Mouse (Mus musculus): Measurements from ENCODE around the gene Jpt1. TPM values are rescaled to one million over a fixed set of nuclear protein-coding genes. Genes with fewer than 3 reads are reported as not detected.
"Not testable (repeated sequence)": the region's sequence is repeated elsewhere in the genome, so short reads cannot be mapped to it uniquely, and the experiment has no call there.

Gene Jpt1
- 100 to 1,000 TPM; 315 to 332 TPM for total RNA-seq (2021)
- long read RNA-seq, partial matches to known transcripts, result 0 of 24 reads
- long read RNA-seq, other reads (novel, unspliced or antisense), result 20 of 24 reads

DNA sequence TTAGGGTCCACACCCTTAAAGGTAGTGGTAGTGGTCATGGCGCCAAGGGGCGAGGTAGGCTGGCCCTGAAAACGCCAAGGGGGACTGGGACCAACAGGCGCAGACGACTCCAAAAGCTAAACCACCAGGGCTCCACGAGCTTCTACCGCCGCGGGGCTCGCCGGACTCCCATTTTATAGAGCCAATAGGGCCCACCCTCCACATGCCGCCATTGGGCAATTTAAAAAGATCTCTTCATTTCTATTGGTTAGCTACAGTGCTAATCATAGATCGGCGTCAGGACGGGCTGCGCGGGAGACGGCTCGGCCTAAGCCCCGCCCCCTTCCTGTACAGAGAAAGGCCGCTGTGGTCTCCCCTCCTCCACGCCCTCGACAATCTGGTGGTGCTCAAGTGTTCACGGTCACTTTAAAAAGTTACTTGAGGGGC, at the start of gene Jpt1:
Gene Jpt1 (minus strand): TSS at position 150 of the 426 bp plus-strand sequence.
- DNase-seq (ENCODE audit: low spot score in 2 of 2), result peak; percentile 96 to 98

DNA sequence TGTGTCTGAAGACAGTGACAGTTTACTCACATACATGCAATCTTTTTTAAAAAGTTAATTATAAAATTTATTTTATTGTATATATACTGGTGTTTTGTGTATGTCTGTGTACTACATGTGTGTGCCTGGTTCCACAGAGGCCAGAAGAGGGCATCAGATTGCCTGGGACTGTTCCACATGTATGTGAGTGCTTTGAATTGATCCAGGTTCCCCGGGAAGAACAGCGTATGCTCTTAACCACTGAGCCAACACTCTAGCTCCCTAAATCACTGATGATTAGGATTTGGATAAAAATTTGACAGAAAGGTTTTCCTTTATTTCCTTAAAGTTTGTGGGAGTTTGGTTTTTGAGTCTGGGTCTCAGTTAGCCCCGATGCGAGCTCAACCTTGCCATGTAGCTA, 49.2 kb upstream of the Jpt1 start:
- DNase-seq (ENCODE audit: low spot score in 2 of 2), result no peak

DNA sequence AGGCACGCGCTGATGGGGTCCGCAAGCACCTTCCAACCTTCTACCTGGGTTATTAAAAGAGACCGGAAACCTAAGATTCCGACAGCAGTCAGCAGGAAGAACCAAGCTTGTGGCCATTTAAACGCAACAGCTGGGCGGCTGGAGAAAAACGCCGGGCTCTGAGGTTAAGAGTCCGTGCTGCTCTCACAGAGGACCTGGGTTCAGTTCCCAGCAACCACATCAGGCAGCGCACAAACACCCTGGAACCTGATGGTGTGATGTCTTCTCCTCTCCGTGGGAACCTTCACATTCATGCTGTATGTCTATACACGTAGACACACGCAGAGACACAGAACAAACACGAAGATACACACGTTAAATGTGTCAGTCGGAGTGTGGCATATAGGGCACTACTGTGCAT, 41.5 kb upstream of the Jpt1 start:
- DNase-seq (ENCODE audit: low spot score in 2 of 2), result no peak

DNA sequence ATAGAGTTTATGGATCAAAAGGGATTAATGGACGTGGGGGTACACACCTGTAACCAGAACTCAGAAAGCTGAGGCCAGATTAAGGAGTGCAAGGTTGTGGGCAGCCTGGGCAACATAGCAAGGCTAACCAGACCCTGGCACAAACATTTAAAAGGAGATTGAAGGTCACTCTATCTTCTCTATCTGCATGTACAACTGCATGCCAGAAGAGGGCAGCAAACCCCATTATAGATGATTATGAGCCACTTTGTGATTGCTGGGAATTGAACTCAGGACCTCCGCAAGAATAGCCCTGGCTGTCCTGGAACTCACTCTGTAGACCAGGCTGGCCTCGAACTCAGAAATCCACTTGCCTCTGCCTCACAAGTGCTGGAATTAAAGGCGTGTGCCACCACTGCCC, 38.6 kb upstream of the Jpt1 start:
- no peak for DNase-seq (ENCODE audit: low spot score in 2 of 2)

DNA sequence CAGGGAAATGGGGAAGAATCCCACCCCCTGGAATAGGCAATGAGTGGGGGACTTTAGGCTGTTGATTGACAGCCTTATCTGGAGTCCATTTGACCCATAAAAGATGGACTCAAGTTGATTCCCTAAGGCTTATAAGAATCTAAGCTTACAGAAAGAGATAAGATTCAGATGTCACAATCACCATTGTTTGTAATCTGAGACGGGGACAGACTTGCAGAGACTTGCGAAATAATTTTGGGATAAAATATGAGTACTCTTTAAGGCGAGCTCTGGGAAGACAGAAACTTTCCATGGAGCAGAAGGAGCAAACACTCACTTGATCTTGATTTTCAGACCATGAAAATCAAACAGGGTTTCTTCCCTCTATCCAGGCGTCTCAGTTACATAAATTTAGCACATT, 29.4 kb upstream of the Jpt1 start:
- DNase-seq (ENCODE audit: low spot score in 2 of 2), result no peak

DNA sequence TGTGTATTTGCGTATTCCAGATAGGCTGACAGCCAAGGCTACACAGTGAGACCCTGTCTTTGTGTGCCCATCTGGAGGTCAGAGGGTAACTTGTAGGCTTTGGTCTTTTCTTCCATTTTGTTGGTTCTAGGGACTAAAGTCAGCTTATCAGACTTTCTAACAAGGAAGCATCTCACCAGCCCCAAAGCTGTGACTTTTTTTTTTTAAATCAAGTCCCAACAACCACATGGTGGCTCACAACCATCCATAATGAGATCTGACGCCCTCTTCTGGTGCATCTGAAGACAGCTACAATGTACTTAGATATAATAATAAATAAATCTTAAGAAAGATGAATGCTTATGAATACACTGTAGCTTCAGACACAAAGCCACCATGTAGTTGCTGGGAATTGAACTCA, 23.9 kb upstream of the Jpt1 start:
- DNase-seq (ENCODE audit: low spot score in 2 of 2), result no peak

DNA sequence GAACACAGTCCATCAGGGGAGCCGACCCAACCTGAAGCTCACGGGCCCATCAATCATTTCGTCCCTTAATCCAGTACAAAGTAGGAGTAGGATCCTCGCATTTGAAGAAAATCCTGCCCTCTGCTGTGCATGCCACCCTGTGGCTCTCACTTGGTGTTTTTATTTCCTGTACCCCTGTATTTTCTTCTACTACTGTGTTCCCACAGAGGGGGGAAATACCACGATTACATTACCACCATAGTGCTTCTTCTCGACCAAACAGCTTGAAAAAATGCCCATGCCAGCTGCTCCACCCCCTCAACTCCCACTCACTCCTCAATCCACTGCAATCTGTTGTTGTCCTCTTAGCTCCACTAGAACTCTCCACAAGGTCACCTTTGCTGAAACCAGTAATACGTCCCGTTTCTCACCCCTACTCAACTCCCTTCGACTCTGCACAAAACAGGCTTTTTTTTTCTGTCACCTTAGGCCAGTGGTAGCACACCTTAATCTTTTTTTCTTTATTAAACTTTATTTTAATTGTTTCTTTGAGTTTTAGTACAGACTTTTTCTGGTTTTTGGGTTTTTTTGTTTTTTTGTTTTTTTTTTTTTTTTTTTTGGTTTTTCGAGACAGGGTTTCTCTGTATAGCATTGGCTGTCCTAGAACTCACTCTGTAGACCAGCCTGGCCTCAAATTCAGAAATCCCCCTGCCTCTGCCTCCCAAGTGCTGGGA, 22.8 kb upstream of the Jpt1 start:
- no peak for DNase-seq (ENCODE audit: low spot score in 2 of 2)

DNA sequence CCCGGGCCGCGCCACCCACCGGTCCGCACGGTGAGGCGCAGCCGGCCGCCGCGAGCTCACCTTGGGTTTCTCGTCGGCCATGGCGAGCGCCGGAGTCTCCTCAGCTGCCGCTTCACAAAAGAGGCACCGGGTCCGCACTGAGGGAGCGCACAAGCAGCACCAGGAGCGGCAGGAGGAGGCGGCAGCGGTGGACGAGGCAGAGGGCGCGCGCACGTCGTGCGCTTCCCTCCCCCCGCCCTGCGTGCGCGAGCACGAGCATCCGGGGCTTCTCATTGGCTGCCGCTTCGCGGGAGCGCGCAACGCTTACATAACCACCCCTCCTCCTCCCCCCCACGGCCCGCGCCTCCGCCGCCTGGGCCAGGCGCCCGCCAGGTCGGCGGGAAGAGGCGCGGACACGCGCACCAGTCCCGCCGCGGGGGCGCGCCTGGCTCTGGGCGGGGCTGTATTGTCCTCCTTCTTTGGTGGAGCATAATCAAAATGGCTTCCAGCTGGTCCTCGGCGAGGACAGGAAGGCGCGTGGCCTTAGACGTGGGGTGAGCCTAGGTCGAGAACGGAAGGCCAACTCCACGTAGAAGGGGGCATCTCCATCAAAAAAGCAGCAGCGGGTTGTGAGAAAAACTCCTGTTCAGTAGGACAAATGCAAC, 22.0 kb upstream of the Jpt1 start, which contains the start of gene Sumo2:
Gene Sumo2 (minus strand): TSS at position 239 of the 644 bp plus-strand sequence.
- DNase-seq (ENCODE audit: low spot score in 2 of 2), result peak; percentile 99

DNA sequence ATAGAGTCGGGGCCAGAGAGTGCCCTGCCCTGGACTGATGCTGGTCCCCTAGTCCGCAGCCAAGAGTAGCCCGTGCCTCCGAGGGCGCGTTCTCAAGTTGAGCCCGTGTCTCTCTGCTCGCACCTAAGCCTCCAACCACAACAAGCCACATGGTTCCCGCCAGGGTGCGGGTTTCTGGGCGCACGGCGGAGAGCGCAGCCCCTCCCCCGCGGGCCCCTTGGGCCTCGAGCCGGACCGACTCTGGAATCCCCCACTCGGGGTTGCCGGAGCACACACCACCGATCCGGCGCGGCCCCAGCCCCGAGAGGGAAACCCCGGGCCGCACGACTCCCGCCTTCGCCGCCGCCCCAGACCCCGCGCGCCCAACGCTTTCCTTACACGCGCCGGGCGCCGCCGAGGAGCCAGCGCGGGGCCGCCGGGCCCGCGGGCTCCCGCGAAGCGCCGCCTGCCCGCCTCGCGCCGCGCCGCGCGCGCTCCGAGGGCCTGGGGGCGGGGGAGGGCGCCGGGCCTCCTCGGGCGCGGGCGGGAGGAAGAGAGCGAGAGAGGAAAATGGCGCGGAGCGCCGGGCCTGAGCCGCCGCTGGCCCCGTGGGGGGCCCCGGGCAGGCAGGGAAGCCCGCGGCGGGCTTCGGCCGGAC, 21.3 kb upstream of the Jpt1 start:
- peak; percentile 67 to 75 for DNase-seq (ENCODE audit: low spot score in 2 of 2)

DNA sequence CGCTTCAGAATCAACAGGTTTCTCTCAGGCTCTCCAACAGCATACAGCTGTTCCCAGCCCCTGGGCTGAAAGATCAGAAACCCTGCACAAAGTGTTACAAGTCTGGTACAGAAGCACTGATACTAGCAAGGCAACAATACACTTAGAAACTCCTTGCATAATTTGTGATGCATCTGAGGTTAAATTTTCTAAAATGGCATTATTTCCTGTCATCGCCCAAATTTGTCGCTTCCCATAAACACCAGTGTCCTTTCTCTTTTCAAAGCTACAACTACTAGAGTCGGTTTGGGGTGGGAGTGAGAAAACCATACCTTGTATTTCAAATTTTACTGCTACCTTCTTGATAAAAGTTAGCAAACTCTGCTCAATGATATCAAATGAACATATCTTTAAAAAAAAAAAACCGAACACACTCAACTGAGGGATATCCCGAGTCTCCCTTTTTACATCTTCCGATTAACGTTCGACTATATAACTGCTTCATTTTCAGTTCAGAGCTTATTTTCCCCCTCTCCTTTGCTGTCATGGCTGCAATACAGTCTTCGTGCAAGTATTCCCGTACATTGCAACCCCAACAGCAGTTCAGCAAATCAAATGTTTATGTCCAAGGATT, 20.7 kb upstream of the Jpt1 start:
- no peak for DNase-seq (ENCODE audit: low spot score in 2 of 2)

DNA sequence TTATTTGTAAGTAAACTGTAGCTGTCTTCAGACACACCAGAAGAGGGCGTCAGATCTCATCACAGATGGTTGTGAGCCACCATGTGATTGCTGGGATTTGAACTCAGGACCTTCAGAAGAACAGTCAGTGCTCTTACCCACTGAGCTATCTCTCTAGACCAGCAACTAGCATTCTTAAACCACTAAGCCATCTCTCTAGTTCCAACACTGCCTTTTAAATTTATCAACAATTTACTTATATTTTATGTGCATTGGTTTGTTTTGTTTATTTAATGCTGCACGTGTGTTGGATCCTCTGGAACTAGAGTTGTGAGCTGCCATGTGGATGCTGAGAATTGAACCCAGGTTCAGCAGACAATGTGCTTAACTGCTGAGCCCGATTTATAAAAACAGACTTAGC, 12.3 kb upstream of the Jpt1 start:
- DNase-seq (ENCODE audit: low spot score in 2 of 2), result not testable (repeated sequence)

DNA sequence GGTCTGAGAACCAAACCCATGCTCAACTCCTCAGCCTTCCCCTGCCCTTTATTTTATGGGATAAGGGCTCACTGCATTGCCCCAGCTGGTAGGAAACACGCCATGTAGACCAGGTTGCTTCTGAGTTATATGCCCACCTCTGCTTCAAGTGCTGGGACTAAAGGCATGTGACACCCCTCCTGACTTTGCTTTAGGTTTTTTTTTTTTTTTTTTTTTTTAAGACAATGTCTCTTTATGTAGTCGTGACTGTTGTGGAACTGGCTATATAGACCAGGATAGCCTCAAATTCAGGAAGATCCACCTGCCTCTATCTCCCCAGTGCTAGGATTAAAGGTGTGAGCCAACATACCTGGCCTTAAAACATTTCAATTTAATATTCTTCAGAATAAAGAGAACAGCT, 8.5 kb upstream of the Jpt1 start:
- no peak for DNase-seq (ENCODE audit: low spot score in 2 of 2)

DNA sequence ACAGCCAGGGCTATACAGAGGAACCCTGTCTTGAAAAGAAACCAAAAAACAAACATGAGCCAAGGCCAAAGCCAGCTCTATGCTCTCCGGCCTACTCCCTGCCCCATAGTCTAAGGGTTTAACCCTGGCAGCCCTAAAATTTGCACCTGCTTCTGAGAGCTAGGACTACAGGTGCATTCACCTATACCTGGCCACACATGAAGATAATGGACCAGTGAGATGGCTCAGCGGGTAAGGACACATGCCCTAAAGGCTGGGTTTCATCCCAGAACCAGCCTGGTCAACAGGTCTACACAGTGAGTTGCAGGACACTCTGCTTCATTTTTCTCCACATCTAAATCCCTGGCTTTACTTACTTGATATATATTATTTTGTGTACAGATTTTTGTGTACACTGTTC, 8.1 kb upstream of the Jpt1 start:
- DNase-seq (ENCODE audit: low spot score in 2 of 2), result no peak

DNA sequence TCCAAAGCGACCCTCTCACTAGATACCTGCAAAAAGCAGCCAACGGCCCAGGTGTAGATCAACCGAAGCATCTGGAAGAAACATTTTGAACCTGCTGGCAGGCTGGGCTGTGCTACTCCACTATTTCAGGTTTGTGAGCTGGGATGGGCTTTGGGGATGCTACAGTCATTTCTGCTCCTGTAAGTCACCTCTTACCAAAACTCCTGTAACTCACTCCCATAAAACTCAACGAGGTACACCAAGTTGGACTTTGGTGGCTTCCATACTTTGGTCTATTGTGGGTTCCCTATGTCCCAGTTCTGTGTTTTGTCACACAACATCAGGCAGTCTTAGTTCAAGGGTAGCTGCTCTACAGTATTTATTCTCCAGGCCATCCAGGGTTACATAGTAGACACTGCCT, 6.9 kb upstream of the Jpt1 start:
- no peak for DNase-seq (ENCODE audit: low spot score in 2 of 2)

DNA sequence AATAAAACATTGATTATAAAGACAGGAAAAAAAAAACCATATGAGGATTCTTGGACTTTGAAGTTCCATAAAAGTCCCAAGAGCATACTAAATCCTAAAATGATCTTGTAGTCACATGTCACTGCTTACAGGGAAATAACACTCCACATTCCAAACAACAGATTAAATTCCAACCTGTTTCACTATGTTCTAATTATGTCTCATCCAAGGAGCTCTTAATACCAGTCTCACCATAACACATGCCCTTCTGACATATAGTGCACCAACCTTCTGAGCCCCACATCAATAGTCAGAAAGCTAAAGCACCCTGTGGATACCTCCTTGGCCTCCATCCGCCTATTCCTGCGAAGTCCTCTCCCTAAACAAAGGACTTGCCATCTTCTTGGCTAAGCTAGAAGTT, 6.0 kb upstream of the Jpt1 start:
- DNase-seq (ENCODE audit: low spot score in 2 of 2), result no peak

DNA sequence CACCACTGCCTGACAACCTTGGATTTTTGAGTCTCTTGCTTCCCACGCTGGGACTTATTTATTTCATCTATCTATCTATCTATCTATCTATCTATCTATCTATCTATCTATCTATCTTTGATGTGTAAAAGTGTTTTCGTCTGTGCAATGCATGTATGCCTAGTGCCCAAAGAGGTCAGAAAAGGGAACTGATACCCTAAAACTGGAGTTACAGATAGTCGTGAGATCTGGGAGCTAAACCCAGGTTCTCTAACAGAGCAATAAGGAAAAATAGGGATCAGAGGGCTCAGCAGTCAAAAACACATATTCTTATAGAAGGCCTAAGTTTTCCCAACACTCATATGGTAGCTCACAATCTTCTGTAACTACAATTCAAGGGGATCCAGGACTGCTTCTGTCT, 5.4 kb upstream of the Jpt1 start:
- no peak for DNase-seq (ENCODE audit: low spot score in 2 of 2)

DNA sequence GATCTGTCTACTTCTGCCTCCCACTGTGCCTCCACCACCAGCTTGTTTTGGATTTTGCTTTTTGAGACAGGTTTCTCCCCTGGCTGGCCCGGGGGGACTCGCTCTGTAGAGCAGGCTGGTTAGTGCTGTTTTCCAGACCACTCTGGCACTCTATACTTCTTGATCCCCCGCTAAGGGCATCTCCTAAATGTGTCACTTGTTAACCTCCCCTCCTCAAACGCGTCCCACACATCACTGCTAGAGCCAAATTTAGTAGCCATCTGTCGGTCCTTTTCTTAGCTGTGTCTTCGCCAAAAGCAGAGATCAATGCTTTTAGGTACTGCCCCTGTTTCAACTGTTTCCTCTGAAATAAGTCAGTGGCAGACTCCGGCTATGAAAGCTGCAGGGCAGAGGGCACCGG, 4.5 kb upstream of the Jpt1 start:
- DNase-seq (ENCODE audit: low spot score in 2 of 2), result no peak

DNA sequence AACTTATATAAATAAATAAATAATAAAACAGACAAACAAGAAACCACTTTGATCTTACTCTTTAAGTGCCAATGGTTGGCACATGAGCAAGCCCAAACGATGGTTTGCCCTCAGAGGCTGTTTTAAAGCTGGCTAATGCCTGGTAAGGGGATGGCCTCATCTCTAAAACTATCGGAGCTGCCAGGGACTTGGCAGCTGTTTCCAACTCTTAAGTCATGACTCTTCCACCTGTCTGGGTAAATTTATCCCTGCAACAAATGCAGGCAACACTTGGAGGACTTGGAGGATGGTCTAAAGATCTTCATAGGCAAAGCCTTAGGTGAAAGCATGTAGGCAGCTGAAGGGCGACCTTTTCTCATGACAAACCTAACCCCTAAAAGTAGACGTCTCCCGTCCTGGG, 2.8 kb upstream of the Jpt1 start:
- no peak for DNase-seq (ENCODE audit: low spot score in 2 of 2)

DNA sequence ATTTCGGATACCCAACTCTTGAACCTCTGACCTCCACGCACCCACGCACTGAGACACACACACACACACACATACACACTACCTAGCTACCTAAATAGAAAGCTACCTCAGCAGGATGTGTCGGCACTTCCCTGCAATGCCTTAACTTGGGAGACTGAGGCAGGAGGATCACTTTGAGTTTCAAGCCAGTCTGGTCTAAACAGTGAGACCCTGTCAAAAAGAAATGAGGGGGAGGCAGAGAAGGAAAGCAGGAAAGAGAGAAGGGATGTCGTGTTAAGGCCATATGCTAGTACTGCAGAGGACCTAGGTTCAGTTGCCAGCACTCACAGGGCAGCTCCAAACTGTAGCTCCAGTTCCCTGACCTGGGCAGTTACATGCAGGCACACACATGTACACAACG, 834 bp upstream of the Jpt1 start:
- no peak for DNase-seq (ENCODE audit: low spot score in 2 of 2)

DNA sequence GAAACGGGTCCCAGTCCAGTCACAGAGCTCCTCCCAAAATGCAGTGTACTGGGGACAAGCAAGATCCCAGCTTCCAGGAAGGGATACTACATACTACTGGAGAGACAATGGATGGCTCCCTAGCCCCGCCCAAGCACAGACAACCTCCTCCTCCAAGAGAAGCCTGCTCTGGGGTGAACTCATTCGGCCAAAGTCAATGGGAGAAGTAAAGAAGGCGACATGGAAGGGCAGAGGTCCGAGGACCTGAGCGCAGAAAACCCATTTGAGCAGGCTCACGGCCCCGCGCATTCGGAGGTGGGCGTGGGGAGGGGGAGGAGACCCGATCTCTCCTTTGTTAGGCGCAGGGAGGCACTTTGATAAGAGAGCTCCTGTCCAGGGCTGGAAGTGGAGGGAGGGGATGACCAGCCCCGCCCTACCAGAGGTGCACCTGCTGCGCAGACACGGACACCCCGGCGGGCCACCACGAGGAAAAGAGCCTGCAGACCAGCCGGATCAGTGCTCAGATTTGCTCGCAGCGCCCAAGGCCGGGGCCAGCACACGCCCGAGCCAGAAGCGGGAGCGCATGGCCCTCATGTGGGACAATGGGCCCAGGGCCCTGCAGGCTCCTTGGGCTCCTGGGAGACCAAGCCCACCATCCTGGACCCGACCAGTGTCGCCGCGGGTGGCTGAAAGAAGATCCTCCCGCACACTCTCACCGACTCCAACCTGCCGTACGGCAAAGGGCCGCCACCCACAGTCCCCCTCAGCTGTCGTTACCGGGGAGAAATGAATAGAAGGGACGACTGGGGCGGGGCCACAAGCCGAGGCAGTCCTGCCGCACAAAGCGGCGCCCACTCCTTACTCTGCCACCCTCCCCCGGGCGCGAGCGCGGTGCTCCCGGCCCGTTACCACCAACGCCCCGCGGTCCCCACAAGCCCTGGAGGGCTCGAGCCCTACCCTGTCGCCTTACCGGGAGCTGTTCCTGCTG, 633 bp downstream of the Jpt1 start:
- DNase-seq (ENCODE audit: low spot score in 2 of 2), result peak in 1 of 2 experiments; percentile 45

Measured in layer of hippocampus, postnatal 10 days (tissue).